Mouse (Mus musculus): ENCODE measurements at regions not wholly inside any gene's neighbourhood (a gene's known extent, or its start where the extent isn't known, plus 50 kb on each side); places are given as distances from the start of the nearest gene placed in this dataset.

GRCm38 (mm10) chr1:55835281-55835680, 429.6 kb downstream of the Plcl1 start:
- TF ChIP-seq CTCF (IDR thresholded peaks at IDR 0.05; ENCODE audit: borderline replicate concordance, insufficient read depth, low read length), result no peak
- no peak for TF ChIP-seq POLR2A (IDR thresholded peaks at IDR 0.05; ENCODE audit: low read depth, low read length)

All from embryonic fibroblast, embryonic 13.5 days (primary cell).